In the genomic region with DNA sequence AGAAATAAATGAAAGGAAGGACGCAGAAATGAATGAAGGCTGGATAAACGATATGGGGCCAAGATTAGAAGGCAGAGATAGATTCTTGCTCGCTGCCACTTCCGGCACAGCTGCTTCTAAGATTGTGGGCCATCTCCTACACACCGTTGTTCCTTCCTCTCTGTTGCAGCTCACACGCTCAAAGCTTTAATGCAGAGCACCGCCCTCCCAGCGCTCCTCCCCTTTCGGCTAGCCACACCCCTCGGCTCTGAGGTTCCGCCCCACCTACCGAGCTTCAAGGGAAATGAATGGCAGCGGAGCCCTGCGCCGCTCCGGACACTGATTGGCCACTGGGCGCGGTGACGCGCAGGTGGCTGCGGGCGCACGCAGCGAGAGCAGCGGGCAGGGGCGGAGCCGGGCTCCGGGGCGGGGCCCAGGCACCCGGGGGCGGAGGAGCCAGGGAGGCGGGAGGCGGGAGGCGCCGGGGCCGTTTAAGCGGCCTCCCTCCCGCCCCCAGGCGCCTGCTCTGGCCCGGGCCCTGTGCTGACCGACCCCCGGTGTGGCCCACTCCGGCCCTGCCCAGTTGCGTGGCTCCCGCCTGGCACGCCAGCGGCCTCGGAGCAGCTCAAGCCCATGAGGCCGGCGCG, we compare ENCODE assay signal across 1 mouse cellular context.
TF ChIP-seq lines count a peak whose summit lies in the region.

A gene (plus strand): TSS at position 432 of the 626 bp plus-strand sequence.

TF ChIP-seq in CH12.LX, 34 proteins besides CTCF, POLR2A, EP300 and RAD21 (continued from another document):
- peak; percentile 5; the same call in 1 of the 2 replicates for TF ChIP-seq SMC3 (IDR thresholded peaks at IDR 0.05; ENCODE audit: low read depth, low read length)
- no peak for TF ChIP-seq MAFK (IDR thresholded peaks at IDR 0.05; ENCODE audit: insufficient replicate concordance, low read length)
- no peak for TF ChIP-seq ZNF384 (IDR thresholded peaks at IDR 0.05; ENCODE audit: low read depth, low read length)
- TF ChIP-seq PAX5 (IDR thresholded peaks at IDR 0.05; ENCODE audit: low read length), result no peak
- TF ChIP-seq UBTF (IDR thresholded peaks at IDR 0.05; ENCODE audit: low read depth, low read length), result peak; percentile 82
- no peak for TF ChIP-seq ETS1 (conservative IDR thresholded peaks at IDR 0.05; ENCODE audit: low read depth, low read length)
- TF ChIP-seq POLR2AphosphoS2 (IDR thresholded peaks at IDR 0.05; ENCODE audit: low read depth, low read length), result peak; percentile 82; the same call in 1 of the 2 replicates
- peak; percentile 85 for TF ChIP-seq NRF1 (IDR thresholded peaks at IDR 0.05; ENCODE audit: low read depth, low read length)
- TF ChIP-seq CHD1 (IDR thresholded peaks at IDR 0.05; ENCODE audit: low read depth, low read length), result 0 out of 2 replicates have a peak, but pooled peaks have one; percentile 43
- no peak for TF ChIP-seq ZKSCAN1 (IDR thresholded peaks at IDR 0.05; ENCODE audit: borderline replicate concordance, low read depth, low read length)
- peak; percentile 94 for TF ChIP-seq TBP (conservative IDR thresholded peaks at IDR 0.05; ENCODE audit: low read depth, low read length)
- no peak for TF ChIP-seq E2F4 (IDR thresholded peaks at IDR 0.05; ENCODE audit: insufficient replicate concordance, low read depth, low read length)
- TF ChIP-seq KAT2A (IDR thresholded peaks at IDR 0.05; ENCODE audit: insufficient replicate concordance, low read length), result no peak
- peak; percentile 88 for TF ChIP-seq TCF12 (IDR thresholded peaks at IDR 0.05; ENCODE audit: low read depth, low read length)
- peak; percentile 74; the same call in 1 of the 2 replicates for TF ChIP-seq MAZ (IDR thresholded peaks at IDR 0.05; ENCODE audit: low read depth, low read length)
- TF ChIP-seq ZMIZ1 (IDR thresholded peaks at IDR 0.05; ENCODE audit: low read depth, low read length), result peak; percentile 90; the same call in 1 of the 2 replicates
- TF ChIP-seq NELFE (IDR thresholded peaks at IDR 0.05; ENCODE audit: low read depth, low read length), result peak; percentile 92
- TF ChIP-seq GABPA (IDR thresholded peaks at IDR 0.05; ENCODE audit: insufficient replicate concordance, low read depth, low read length), result no peak
- TF ChIP-seq USF1 (IDR thresholded peaks at IDR 0.05; ENCODE audit: low read depth, low read length), result no peak
- no peak for TF ChIP-seq ZC3H11A (IDR thresholded peaks at IDR 0.05; ENCODE audit: low read depth, low read length)
